Mouse (Mus musculus) limb, embryonic 11.5 days (tissue): ENCODE measurements around the gene Gm13276. TPM values are rescaled to one million over a fixed set of nuclear protein-coding genes. Genes with fewer than 3 reads are reported as not detected.
"Not testable (repeated sequence)": the region's sequence is repeated elsewhere in the genome, so short reads cannot be mapped to it uniquely, and the experiment has no call there.

Experiments
- ATAC-seq: fragments of 200-750 bp; cut with Nextera tagmentation; 2 replicates; pipeline ENCODE4 v1.8.0; 2017; ENCODE audit warnings: low read depth; ENCODE audit not compliant: insufficient number of reproducible peaks, low FRiP score, low TSS enrichment
- DNase-seq: peaks from one replicate; pipeline ENCODE4 v3.0.0-alpha.2; 2015; ENCODE audit warnings: low spot score
- H3K27ac ChIP-seq: fragments of 300-500 bp; sonication (generic); replicated peaks from 2 replicates; pipeline ENCODE4 v1.5.1; 2014; ENCODE audit warnings: low read depth, mild to moderate bottlenecking, low read length
- H3K27me3 ChIP-seq: fragments of 300-500 bp; sonication (generic); 2 replicates; pipeline ENCODE4 v1.6.1; 2014; ENCODE audit warnings: mild to moderate bottlenecking, low read length, mixed read lengths; ENCODE audit not compliant: control insufficient read depth, insufficient read depth
- H3K36me3 ChIP-seq: fragments of 300-500 bp; sonication (generic); 2 replicates; pipeline ENCODE4 v1.6.1; 2014; ENCODE audit warnings: mild to moderate bottlenecking, low read length, moderate library complexity, mixed read lengths; ENCODE audit not compliant: control insufficient read depth, insufficient read depth
- H3K4me1 ChIP-seq: fragments of 300-500 bp; sonication (generic); 2 replicates; pipeline ENCODE4 v1.6.1; 2014; ENCODE audit warnings: low read length, mixed read lengths; ENCODE audit not compliant: control insufficient read depth, insufficient read depth
- H3K4me2 ChIP-seq: fragments of 300-500 bp; sonication (generic); 2 replicates; pipeline ENCODE4 v1.6.1; 2014; ENCODE audit warnings: low read depth, mild to moderate bottlenecking, moderate library complexity; ENCODE audit not compliant: severe bottlenecking
- H3K4me3 ChIP-seq: fragments of 300-500 bp; sonication (generic); 2 replicates; pipeline ENCODE4 v1.5.1; 2014; ENCODE audit warnings: low read depth, low read length
- H3K9ac ChIP-seq: fragments of 300-500 bp; sonication (generic); 2 replicates; pipeline ENCODE4 v1.6.1; 2014; ENCODE audit warnings: mild to moderate bottlenecking, low read length
- H3K9me3 ChIP-seq: fragments of 300-500 bp; sonication (generic); 2 replicates; pipeline ENCODE4 v1.6.1; 2016; ENCODE audit warnings: low read length; ENCODE audit not compliant: control insufficient read depth
- WGBS: fragments of 180-500 bp; shearing (Covaris S2); extraction: QIAGEN DNeasy Blood & Tissue Kit; methylation state at CpG from one replicate; pipeline ENCODE4 v1.1.7; 2014; 5-methylcytosine and 5-hydroxymethylcytosine counted together
- polyA plus RNA-seq: library from polyadenylated mRNA; unstranded; fragments of >200 nt; fragmentation: Nextera tagmentation; extraction: Ambion mirVana; gene quantifications from 2 replicates; pipeline ENCODE4 v1.2.1, GENCODE M21; 2014

Gene Gm13276
- polyA plus RNA-seq, 1 experiment from 2014 or later = not detected

GRCm38 (mm10) chr4:88773534-88773933 lies 12.0 kb upstream of the Gm13276 start, which contains the start of gene Gm13290:
Gm13290 (plus strand) TSS chr4:88773834.
- H3K27me3 ChIP-seq, H3K4me1 ChIP-seq, DNase-seq, H3K4me3 ChIP-seq, H3K9me3 ChIP-seq, H3K4me2 ChIP-seq, ATAC-seq, H3K9ac ChIP-seq, H3K36me3 ChIP-seq, H3K27ac ChIP-seq: not testable (repeated sequence)
- no CpG with 5 or more reads among the region's 32 CpGs for WGBS

GRCm38 (mm10) chr4:88776622-88777021 lies 8.9 kb upstream of the Gm13276 start, which contains the start of gene Gm13289:
Gm13289 (plus strand) TSS chr4:88776922.
- no CpG with 5 or more reads among the region's 29 CpGs for WGBS
- not testable (repeated sequence) for H3K9me3 ChIP-seq, H3K27me3 ChIP-seq, H3K4me3 ChIP-seq, ATAC-seq, H3K27ac ChIP-seq, H3K4me1 ChIP-seq, H3K9ac ChIP-seq, H3K4me2 ChIP-seq, H3K36me3 ChIP-seq, DNase-seq

GRCm38 (mm10) chr4:88779550-88779949 lies 6.0 kb upstream of the Gm13276 start, which contains the start of gene Gm13272:
Gm13272 (plus strand) TSS chr4:88779850.
- H3K4me2 ChIP-seq, H3K9ac ChIP-seq, H3K9me3 ChIP-seq, H3K4me1 ChIP-seq, DNase-seq, ATAC-seq, H3K27me3 ChIP-seq, H3K36me3 ChIP-seq, H3K4me3 ChIP-seq, H3K27ac ChIP-seq: not testable (repeated sequence)
- WGBS = no CpG with 5 or more reads among the region's 29 CpGs

- H3K4me3 ChIP-seq, H3K27ac ChIP-seq, H3K27me3 ChIP-seq, H3K36me3 ChIP-seq, H3K9ac ChIP-seq, H3K4me1 ChIP-seq, ATAC-seq, H3K9me3 ChIP-seq, H3K4me2 ChIP-seq, DNase-seq: not testable (repeated sequence)
- 37% methylated on average over 15 of the region's 18 CpGs for WGBS
These were observed 5.2 kb upstream of the Gm13276 start for GRCm38 (mm10) chr4:88780320-88780719.

GRCm38 (mm10) chr4:88781831-88782230 lies 3.7 kb upstream of the Gm13276 start, which contains the start of gene Ifnz:
Ifnz (plus strand) TSS chr4:88782131.
- not testable (repeated sequence) for ATAC-seq, H3K36me3 ChIP-seq, H3K4me1 ChIP-seq, H3K9ac ChIP-seq, H3K4me3 ChIP-seq, H3K9me3 ChIP-seq, DNase-seq, H3K27ac ChIP-seq, H3K27me3 ChIP-seq
- 35% methylated on average over 3 of the region's 7 CpGs for WGBS
- H3K4me2 ChIP-seq = peak within 1 kb of the TSS; percentile 28; the same call in 1 of the 2 replicates

- ATAC-seq, H3K4me1 ChIP-seq, H3K9ac ChIP-seq, H3K27me3 ChIP-seq, H3K4me3 ChIP-seq, H3K27ac ChIP-seq, H3K9me3 ChIP-seq, DNase-seq, H3K36me3 ChIP-seq: not testable (repeated sequence)
- peak overlapping the region; percentile 28; the same call in 1 of the 2 replicates for H3K4me2 ChIP-seq
- 0% methylated on average over 7 of the region's 31 CpGs for WGBS
These were observed 3.2 kb upstream of the Gm13276 start for GRCm38 (mm10) chr4:88782335-88782734.

GRCm38 (mm10) chr4:88788402-88788801 lies 2.9 kb downstream of the Gm13276 start, which contains the start of gene Gm13277:
Gm13277 (plus strand) TSS chr4:88788632.
- ATAC-seq, H3K36me3 ChIP-seq, H3K27me3 ChIP-seq, H3K9ac ChIP-seq, H3K4me2 ChIP-seq, H3K4me3 ChIP-seq, H3K9me3 ChIP-seq, H3K27ac ChIP-seq, DNase-seq, H3K4me1 ChIP-seq: not testable (repeated sequence)
- no CpG with 5 or more reads among the region's 28 CpGs for WGBS

- not testable (repeated sequence) for H3K4me3 ChIP-seq, H3K9me3 ChIP-seq, H3K4me2 ChIP-seq, H3K4me1 ChIP-seq, ATAC-seq, DNase-seq, H3K27ac ChIP-seq, H3K27me3 ChIP-seq, H3K9ac ChIP-seq, H3K36me3 ChIP-seq
- WGBS = no CpG with 5 or more reads among the region's 28 CpGs
These were observed 5.7 kb downstream of the Gm13276 start, which contains the start of gene Gm13278 for GRCm38 (mm10) chr4:88791250-88791649. Gm13278 (plus strand) TSS chr4:88791550.
